Mouse (Mus musculus): ENCODE data around the gene Rph3al. TPM values are rescaled to one million over a fixed set of nuclear protein-coding genes. Genes with fewer than 3 reads are reported as not detected.
A peak's percentile ranks its signal among the peaks of the same experiment; 100 is the strongest.

The Rph3al gene
- polyA plus RNA-seq, 1 experiment from 2014 or later = 2.7 TPM

DNA sequence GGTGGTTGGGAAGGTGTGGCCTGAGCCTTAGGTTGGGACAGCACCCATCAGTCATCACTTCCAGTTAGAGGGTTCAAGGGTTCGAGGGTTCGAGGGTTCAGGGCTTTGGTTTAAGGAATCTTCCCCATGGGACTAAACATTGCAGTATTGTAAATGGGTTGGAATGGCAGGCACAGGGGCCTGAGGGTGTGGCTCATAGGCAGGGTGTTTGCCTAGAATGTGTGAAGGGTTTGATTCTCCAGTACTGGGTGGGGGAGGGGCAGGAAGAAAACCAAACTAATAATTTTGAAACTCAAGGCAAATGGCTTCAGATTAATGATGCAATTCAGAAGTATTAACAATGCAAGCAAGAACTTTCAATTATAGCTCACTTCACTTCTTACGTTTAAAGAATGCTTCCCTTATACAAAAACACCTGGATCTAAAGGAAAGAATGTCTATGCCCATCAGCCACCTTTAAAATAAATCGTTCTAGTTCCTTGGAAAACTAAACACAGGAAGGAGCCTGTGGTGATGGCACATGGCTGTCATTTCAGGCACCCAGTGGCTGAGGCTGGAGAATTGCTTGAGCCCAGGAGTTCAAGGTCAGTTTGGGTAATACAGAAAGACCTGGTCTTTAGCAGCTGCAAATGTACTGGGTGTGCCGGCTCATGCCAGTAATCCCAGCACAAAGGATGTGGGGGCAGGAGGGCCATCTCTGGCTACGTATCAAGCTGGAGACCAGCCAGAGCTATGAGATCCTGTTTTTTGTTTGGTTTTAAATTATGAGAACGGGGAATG is 136.3 kb downstream of the Rph3al start:
- Histone ChIP-seq H3K4me2 (ENCODE audit: low read depth, severe bottlenecking) (no peak overlapping the region), H3K4me3 (ENCODE audit: low read depth, low read length) (no peak overlapping the region), H3K36me3 (ENCODE audit: control insufficient read depth, insufficient read depth, low read length) (no peaks in the 10 kb centered on the region), H3K27ac (replicated peaks; ENCODE audit: low read depth, low read length) (no peak overlapping the region), H3K4me1 (ENCODE audit: control insufficient read depth, insufficient read depth, low read length) (no peaks in the 10 kb centered on the region), H3K9me3 (ENCODE audit: control insufficient read depth, low read length) (no peaks in the 10 kb centered on the region), H3K9ac (ENCODE audit: low read length) (no peak overlapping the region), H3K27me3 (ENCODE audit: control insufficient read depth, insufficient read depth, low read length) (peaks cover 10% of the 10 kb centered on the region)
- ATAC-seq (ENCODE audit: insufficient number of reproducible peaks, low FRiP score, low TSS enrichment, low read depth) (no peak), DNase-seq (ENCODE audit: low spot score) (no peak)
- 85% methylated on average over 7 of the region's 7 CpGs for WGBS

DNA sequence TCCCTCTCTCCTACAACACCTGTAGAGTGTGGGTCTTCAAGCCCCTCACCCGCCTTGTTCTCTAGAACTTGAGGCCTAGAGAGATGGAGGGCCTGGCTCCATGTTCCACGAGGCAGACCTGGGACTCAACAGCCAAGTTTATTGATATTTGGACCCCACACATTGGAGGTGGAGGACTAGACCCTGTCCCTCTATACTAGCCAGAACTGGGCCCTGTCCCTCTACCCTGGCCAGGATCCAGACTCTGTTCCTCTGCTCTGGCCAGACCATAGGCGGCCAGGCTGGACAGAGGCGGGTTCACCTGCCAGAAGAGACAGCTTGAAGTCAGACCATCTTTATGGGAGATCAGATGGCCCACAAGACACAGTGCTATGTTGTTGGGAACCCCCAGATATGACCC is 136.9 kb downstream of the Rph3al start:
- ATAC-seq (ENCODE audit: insufficient number of reproducible peaks, low FRiP score, low TSS enrichment, low read depth) = no peak
- no peak for DNase-seq (ENCODE audit: low spot score)

DNA sequence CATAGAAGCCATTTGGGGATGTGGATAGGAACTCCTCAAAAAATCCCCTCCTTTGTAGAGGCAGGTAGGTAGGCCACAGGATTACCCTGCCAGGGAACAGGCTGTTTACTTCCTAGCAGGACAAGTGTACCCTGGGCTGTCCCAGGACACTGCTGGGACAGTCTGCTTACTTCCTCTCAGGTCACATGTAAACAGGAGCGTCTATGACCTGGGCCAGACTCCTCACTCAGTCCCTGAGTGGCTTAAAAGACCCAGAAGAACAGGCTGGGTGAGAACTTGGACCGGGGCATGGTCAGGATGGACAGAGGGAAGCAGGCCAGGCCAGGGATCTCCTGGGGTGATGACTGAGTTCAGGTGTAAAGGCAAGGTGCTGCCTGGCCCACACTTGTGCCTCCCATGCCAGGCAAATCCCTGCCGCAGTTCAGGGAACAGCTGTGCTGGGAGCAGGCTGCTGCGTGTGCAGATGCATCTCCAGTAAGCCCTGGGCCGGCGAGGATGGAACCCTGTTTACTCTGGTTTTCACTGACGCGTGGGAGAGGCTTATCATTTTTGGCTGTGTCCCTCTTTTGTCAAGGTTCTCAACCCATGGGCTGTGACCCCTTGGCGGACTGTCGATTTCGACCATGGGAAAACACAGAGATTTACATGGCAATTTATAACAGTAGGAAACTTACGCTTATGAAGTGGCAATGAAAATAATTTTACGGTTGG is 141.5 kb downstream of the Rph3al start:
- no peak for ATAC-seq (ENCODE audit: insufficient number of reproducible peaks, low FRiP score, low TSS enrichment, low read depth)
- Histone ChIP-seq H3K9me3 (ENCODE audit: control insufficient read depth, low read length) (no peaks in the 10 kb centered on the region), H3K36me3 (ENCODE audit: control insufficient read depth, insufficient read depth, low read length) (no peaks in the 10 kb centered on the region), H3K4me2 (ENCODE audit: low read depth, severe bottlenecking) (no peak overlapping the region), H3K27me3 (ENCODE audit: control insufficient read depth, insufficient read depth, low read length) (peaks cover 54% of the 10 kb centered on the region), H3K27ac (replicated peaks; ENCODE audit: low read depth, low read length) (no peak overlapping the region), H3K4me1 (ENCODE audit: control insufficient read depth, insufficient read depth, low read length) (peaks cover 6% of the 10 kb centered on the region; the same call in 1 of the 2 replicates), H3K4me3 (ENCODE audit: low read depth, low read length) (peak overlapping the region; percentile 36; the same call in 1 of the 2 replicates), H3K9ac (ENCODE audit: low read length) (no peak overlapping the region)
- no peak for DNase-seq (ENCODE audit: low spot score)
- WGBS = 69% methylated on average over 13 of the region's 13 CpGs

More for the DNA sequence above, 136.9 kb downstream of the Rph3al start:
- Histone ChIP-seq H3K9me3 (ENCODE audit: control insufficient read depth, low read length) (no peaks in the 10 kb centered on the region), H3K4me2 (ENCODE audit: low read depth, severe bottlenecking) (no peak overlapping the region), H3K27ac (replicated peaks; ENCODE audit: low read depth, low read length) (no peak overlapping the region), H3K4me1 (ENCODE audit: control insufficient read depth, insufficient read depth, low read length) (no peaks in the 10 kb centered on the region), H3K27me3 (ENCODE audit: control insufficient read depth, insufficient read depth, low read length) (peaks cover 16% of the 10 kb centered on the region), H3K36me3 (ENCODE audit: control insufficient read depth, insufficient read depth, low read length) (no peaks in the 10 kb centered on the region), H3K4me3 (ENCODE audit: low read depth, low read length) (no peak overlapping the region), H3K9ac (ENCODE audit: low read length) (no peak overlapping the region)
- WGBS = 78% methylated on average over 4 of the region's 4 CpGs

DNA sequence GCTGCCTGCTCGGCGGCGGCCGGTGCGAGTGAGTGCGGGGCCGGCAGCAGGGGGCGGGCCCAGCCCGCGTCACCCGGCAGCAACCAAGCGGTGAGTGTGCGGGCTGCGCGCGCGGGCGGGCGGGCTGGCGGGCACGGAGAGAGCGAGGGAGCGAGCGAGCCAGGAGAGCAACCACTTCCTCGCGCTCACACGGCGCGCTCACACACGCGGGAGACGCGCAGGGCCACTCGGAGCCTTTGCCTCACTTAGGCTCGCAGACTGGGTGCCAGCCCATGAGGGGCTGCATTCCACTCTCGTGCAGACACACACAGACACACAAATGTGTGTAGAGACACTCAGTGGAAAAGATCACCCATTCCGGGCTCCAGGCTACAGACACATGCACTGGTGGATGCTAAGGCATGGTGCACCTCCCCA is 142.2 kb downstream of the Rph3al start, which contains the start of gene Doc2b:
Gene Doc2b, minus strand, starts transcription at position 21 of the 417 bp plus-strand sequence.
- H3K9me3 ChIP-seq (ENCODE audit: control insufficient read depth, low read length) = no peaks in the 10 kb centered on the region
- ATAC-seq (ENCODE audit: insufficient number of reproducible peaks, low FRiP score, low TSS enrichment, low read depth) (no peak), DNase-seq (ENCODE audit: low spot score) (peak; percentile 53)
- H3K27ac ChIP-seq (replicated peaks; ENCODE audit: low read depth, low read length) = no peak within 1 kb of the TSS
- H3K4me2 ChIP-seq (ENCODE audit: low read depth, severe bottlenecking) = peak within 1 kb of the TSS; percentile 57
- H3K4me3 ChIP-seq (ENCODE audit: low read depth, low read length) = peak within 1 kb of the TSS; percentile 36
- WGBS = 4% methylated on average over 36 of the region's 37 CpGs
- peaks cover 6% of the 10 kb centered on the region; the same call in 1 of the 2 replicates for H3K4me1 ChIP-seq (ENCODE audit: control insufficient read depth, insufficient read depth, low read length)
- peak within 1 kb of the TSS; percentile 58 for H3K9ac ChIP-seq (ENCODE audit: low read length)
- no peaks in the 10 kb centered on the region for H3K36me3 ChIP-seq (ENCODE audit: control insufficient read depth, insufficient read depth, low read length)
- H3K27me3 ChIP-seq (ENCODE audit: control insufficient read depth, insufficient read depth, low read length) = peaks cover 54% of the 10 kb centered on the region

- no peaks in the 10 kb centered on the region for H3K9me3 ChIP-seq (ENCODE audit: control insufficient read depth, low read length)
- peak overlapping the region; percentile 57 for H3K4me2 ChIP-seq (ENCODE audit: low read depth, severe bottlenecking)
- H3K4me1 ChIP-seq (ENCODE audit: control insufficient read depth, insufficient read depth, low read length) = peaks cover 6% of the 10 kb centered on the region; the same call in 1 of the 2 replicates
- peaks cover 54% of the 10 kb centered on the region for H3K27me3 ChIP-seq (ENCODE audit: control insufficient read depth, insufficient read depth, low read length)
- peak overlapping the region; percentile 58 for H3K9ac ChIP-seq (ENCODE audit: low read length)
- ATAC-seq (ENCODE audit: insufficient number of reproducible peaks, low FRiP score, low TSS enrichment, low read depth) = no peak
- WGBS = under 1% methylated on average over 30 of the region's 42 CpGs
- H3K4me3 ChIP-seq (ENCODE audit: low read depth, low read length) = peak overlapping the region; percentile 36
- no peaks in the 10 kb centered on the region for H3K36me3 ChIP-seq (ENCODE audit: control insufficient read depth, insufficient read depth, low read length)
- H3K27ac ChIP-seq (replicated peaks; ENCODE audit: low read depth, low read length) = no peak overlapping the region
- no peak for DNase-seq (ENCODE audit: low spot score)
These were observed 142.9 kb downstream of the Rph3al start for GRCm38 (mm10) chr11:75795321-75795636.

DNA sequence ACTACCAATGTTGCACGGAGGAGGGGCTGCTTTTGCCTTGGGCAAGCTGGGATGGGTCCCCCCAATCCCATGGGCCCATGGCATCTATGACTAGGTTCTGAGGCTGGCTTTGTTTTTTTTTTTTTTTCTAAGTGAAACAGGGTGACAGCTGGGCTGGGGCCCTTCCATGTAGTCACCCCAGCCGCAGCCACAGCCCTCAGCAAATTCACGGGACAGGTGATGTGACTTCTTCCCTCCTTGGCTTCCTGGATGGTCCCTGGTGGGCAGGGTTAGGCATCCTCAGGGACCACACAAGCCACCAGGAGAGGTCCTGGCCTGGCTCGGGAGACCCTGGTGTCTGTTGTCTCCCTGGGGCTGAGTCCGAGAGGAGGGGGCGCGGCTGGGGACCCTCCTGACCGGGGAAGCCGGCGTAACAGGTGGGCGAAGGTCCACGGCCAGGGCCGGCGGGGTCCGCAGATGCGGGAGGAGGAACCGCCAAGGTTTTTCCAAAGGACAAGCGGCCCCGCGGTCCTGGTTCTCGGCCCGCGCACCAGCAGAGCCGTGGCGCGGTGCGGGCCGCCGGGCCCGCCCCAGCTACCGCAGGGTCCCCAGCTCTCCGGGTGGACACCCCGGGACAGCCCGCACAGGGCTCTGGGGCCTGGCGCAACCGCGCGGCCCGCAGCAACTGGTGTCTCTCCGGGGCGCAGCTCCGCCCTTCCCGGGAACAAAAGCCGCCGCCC is 143.5 kb downstream of the Rph3al start:
- WGBS = 7% methylated on average over 24 of the region's 45 CpGs
- H3K9ac ChIP-seq (ENCODE audit: low read length) = peak overlapping the region; percentile 58
- H3K27ac ChIP-seq (replicated peaks; ENCODE audit: low read depth, low read length) = no peak overlapping the region
- peaks cover 6% of the 10 kb centered on the region; the same call in 1 of the 2 replicates for H3K4me1 ChIP-seq (ENCODE audit: control insufficient read depth, insufficient read depth, low read length)
- DNase-seq (ENCODE audit: low spot score) (peak; percentile 58), ATAC-seq (ENCODE audit: insufficient number of reproducible peaks, low FRiP score, low TSS enrichment, low read depth) (no peak)
- H3K36me3 ChIP-seq (ENCODE audit: control insufficient read depth, insufficient read depth, low read length) = no peaks in the 10 kb centered on the region
- H3K4me3 ChIP-seq (ENCODE audit: low read depth, low read length) = peak overlapping the region; percentile 36
- H3K27me3 ChIP-seq (ENCODE audit: control insufficient read depth, insufficient read depth, low read length) = peaks cover 56% of the 10 kb centered on the region
- H3K4me2 ChIP-seq (ENCODE audit: low read depth, severe bottlenecking) = peak overlapping the region; percentile 57
- no peaks in the 10 kb centered on the region for H3K9me3 ChIP-seq (ENCODE audit: control insufficient read depth, low read length)

- no peak overlapping the region for H3K4me3 ChIP-seq (ENCODE audit: low read depth, low read length)
- H3K4me2 ChIP-seq (ENCODE audit: low read depth, severe bottlenecking) = no peak overlapping the region
- H3K36me3 ChIP-seq (ENCODE audit: control insufficient read depth, insufficient read depth, low read length) = no peaks in the 10 kb centered on the region
- no peak overlapping the region for H3K27ac ChIP-seq (replicated peaks; ENCODE audit: low read depth, low read length)
- no peaks in the 10 kb centered on the region for H3K9me3 ChIP-seq (ENCODE audit: control insufficient read depth, low read length)
- peaks cover 6% of the 10 kb centered on the region; the same call in 1 of the 2 replicates for H3K4me1 ChIP-seq (ENCODE audit: control insufficient read depth, insufficient read depth, low read length)
- H3K9ac ChIP-seq (ENCODE audit: low read length) = no peak overlapping the region
- peaks cover 56% of the 10 kb centered on the region for H3K27me3 ChIP-seq (ENCODE audit: control insufficient read depth, insufficient read depth, low read length)
- no peak for ATAC-seq (ENCODE audit: insufficient number of reproducible peaks, low FRiP score, low TSS enrichment, low read depth)
- DNase-seq (ENCODE audit: low spot score) = no peak
- 73% methylated on average over 5 of the region's 5 CpGs for WGBS
These were observed 144.9 kb downstream of the Rph3al start for GRCm38 (mm10) chr11:75793351-75793750.

- peaks cover 6% of the 10 kb centered on the region; the same call in 1 of the 2 replicates for H3K4me1 ChIP-seq (ENCODE audit: control insufficient read depth, insufficient read depth, low read length)
- WGBS = 75% methylated on average over 5 of the region's 5 CpGs
These were observed 145.7 kb downstream of the Rph3al start for GRCm38 (mm10) chr11:75792535-75792934.

More at GRCm38 (mm10) chr11:75792535-75792934, 145.7 kb downstream of the Rph3al start:
- Histone ChIP-seq H3K27ac (replicated peaks; ENCODE audit: low read depth, low read length) (no peak overlapping the region), H3K9me3 (ENCODE audit: control insufficient read depth, low read length) (no peaks in the 10 kb centered on the region), H3K36me3 (ENCODE audit: control insufficient read depth, insufficient read depth, low read length) (no peaks in the 10 kb centered on the region), H3K4me2 (ENCODE audit: low read depth, severe bottlenecking) (no peak overlapping the region), H3K27me3 (ENCODE audit: control insufficient read depth, insufficient read depth, low read length) (peaks cover 52% of the 10 kb centered on the region), H3K4me3 (ENCODE audit: low read depth, low read length) (no peak overlapping the region), H3K9ac (ENCODE audit: low read length) (no peak overlapping the region)
- no peak for ATAC-seq (ENCODE audit: insufficient number of reproducible peaks, low FRiP score, low TSS enrichment, low read depth)
- DNase-seq (ENCODE audit: low spot score) = no peak

All from limb, embryonic 11.5 days (tissue).